Mouse (Mus musculus): Measurements from ENCODE around the gene D630045J12Rik. TPM values are rescaled to one million over a fixed set of nuclear protein-coding genes. Genes with fewer than 3 reads are reported as not detected.

Gene D630045J12Rik
- polyA plus RNA-seq, 1 experiment from 2014 or later, result 19.1 TPM

GRCm38 (mm10) chr6:38122791-38123190, 131.0 kb downstream of the D630045J12Rik start:
- 68% methylated on average over 6 of the region's 6 CpGs for WGBS
- Histone ChIP-seq H3K4me2 (ENCODE audit: low read length) (no peak overlapping the region), H3K27me3 (replicated peaks; ENCODE audit: control insufficient read depth, insufficient read depth, low read length) (no peaks in the 10 kb centered on the region), H3K9me3 (ENCODE audit: control insufficient read depth, low read length) (no peaks in the 10 kb centered on the region), H3K36me3 (ENCODE audit: control insufficient read depth, insufficient read depth) (peaks cover 8% of the 10 kb centered on the region), H3K4me1 (replicated peaks; ENCODE audit: control insufficient read depth, insufficient read depth, low read length) (no peaks in the 10 kb centered on the region), H3K4me3 (replicated peaks; ENCODE audit: low read length) (no peak overlapping the region), H3K27ac (ENCODE audit: low read length) (no peak overlapping the region), H3K9ac (replicated peaks; ENCODE audit: low read depth, low read length) (no peak overlapping the region)
- no peak for ATAC-seq

GRCm38 (mm10) chr6:38121843-38122242, 132.0 kb downstream of the D630045J12Rik start:
- H3K4me2 ChIP-seq (ENCODE audit: low read length), result no peak overlapping the region
- no peak for ATAC-seq
- H3K27me3 ChIP-seq (replicated peaks; ENCODE audit: control insufficient read depth, insufficient read depth, low read length), result no peaks in the 10 kb centered on the region
- peaks cover 6% of the 10 kb centered on the region for H3K36me3 ChIP-seq (ENCODE audit: control insufficient read depth, insufficient read depth)
- H3K4me1 ChIP-seq (replicated peaks; ENCODE audit: control insufficient read depth, insufficient read depth, low read length), result no peaks in the 10 kb centered on the region
- no peak overlapping the region for H3K27ac ChIP-seq (ENCODE audit: low read length)
- H3K9ac ChIP-seq (replicated peaks; ENCODE audit: low read depth, low read length), result no peak overlapping the region
- WGBS, result 90% methylated on average over 5 of the region's 5 CpGs
- H3K4me3 ChIP-seq (replicated peaks; ENCODE audit: low read length), result no peak overlapping the region
- H3K9me3 ChIP-seq (ENCODE audit: control insufficient read depth, low read length), result no peaks in the 10 kb centered on the region

GRCm38 (mm10) chr6:38120681-38121371, 133.0 kb downstream of the D630045J12Rik start:
- Histone ChIP-seq H3K4me1 (replicated peaks; ENCODE audit: control insufficient read depth, insufficient read depth, low read length) (no peaks in the 10 kb centered on the region), H3K4me3 (replicated peaks; ENCODE audit: low read length) (no peak overlapping the region), H3K9ac (replicated peaks; ENCODE audit: low read depth, low read length) (no peak overlapping the region), H3K27me3 (replicated peaks; ENCODE audit: control insufficient read depth, insufficient read depth, low read length) (no peaks in the 10 kb centered on the region), H3K36me3 (ENCODE audit: control insufficient read depth, insufficient read depth) (peaks cover 4% of the 10 kb centered on the region), H3K9me3 (ENCODE audit: control insufficient read depth, low read length) (no peaks in the 10 kb centered on the region), H3K4me2 (ENCODE audit: low read length) (no peak overlapping the region), H3K27ac (ENCODE audit: low read length) (no peak overlapping the region)
- WGBS, result 80% methylated on average over 9 of the region's 9 CpGs
- ATAC-seq, result no peak

GRCm38 (mm10) chr6:38118341-38118740, 135.5 kb downstream of the D630045J12Rik start:
- Histone ChIP-seq H3K27ac (ENCODE audit: low read length) (no peak overlapping the region), H3K4me2 (ENCODE audit: low read length) (no peak overlapping the region), H3K27me3 (replicated peaks; ENCODE audit: control insufficient read depth, insufficient read depth, low read length) (no peaks in the 10 kb centered on the region), H3K9ac (replicated peaks; ENCODE audit: low read depth, low read length) (no peak overlapping the region), H3K4me3 (replicated peaks; ENCODE audit: low read length) (no peak overlapping the region), H3K36me3 (ENCODE audit: control insufficient read depth, insufficient read depth) (no peaks in the 10 kb centered on the region), H3K9me3 (ENCODE audit: control insufficient read depth, low read length) (no peaks in the 10 kb centered on the region), H3K4me1 (replicated peaks; ENCODE audit: control insufficient read depth, insufficient read depth, low read length) (no peaks in the 10 kb centered on the region)
- no peak for ATAC-seq
- 92% methylated on average over 6 of the region's 6 CpGs for WGBS

GRCm38 (mm10) chr6:38116107-38116770, 137.6 kb downstream of the D630045J12Rik start:
- Histone ChIP-seq H3K4me2 (ENCODE audit: low read length) (no peak overlapping the region), H3K4me3 (replicated peaks; ENCODE audit: low read length) (no peak overlapping the region), H3K27ac (ENCODE audit: low read length) (no peak overlapping the region), H3K36me3 (ENCODE audit: control insufficient read depth, insufficient read depth) (no peaks in the 10 kb centered on the region), H3K9ac (replicated peaks; ENCODE audit: low read depth, low read length) (no peak overlapping the region), H3K9me3 (ENCODE audit: control insufficient read depth, low read length) (no peaks in the 10 kb centered on the region), H3K4me1 (replicated peaks; ENCODE audit: control insufficient read depth, insufficient read depth, low read length) (no peaks in the 10 kb centered on the region), H3K27me3 (replicated peaks; ENCODE audit: control insufficient read depth, insufficient read depth, low read length) (no peaks in the 10 kb centered on the region)
- peak; percentile 37; the same call in 1 of the 2 replicates for ATAC-seq
- WGBS, result 54% methylated on average over 4 of the region's 4 CpGs

GRCm38 (mm10) chr6:38110859-38111258, 142.9 kb downstream of the D630045J12Rik start:
- Histone ChIP-seq H3K9ac (replicated peaks; ENCODE audit: low read depth, low read length) (no peak overlapping the region), H3K4me1 (replicated peaks; ENCODE audit: control insufficient read depth, insufficient read depth, low read length) (no peaks in the 10 kb centered on the region), H3K36me3 (ENCODE audit: control insufficient read depth, insufficient read depth) (no peaks in the 10 kb centered on the region), H3K9me3 (ENCODE audit: control insufficient read depth, low read length) (no peaks in the 10 kb centered on the region), H3K4me3 (replicated peaks; ENCODE audit: low read length) (no peak overlapping the region), H3K27ac (ENCODE audit: low read length) (no peak overlapping the region), H3K27me3 (replicated peaks; ENCODE audit: control insufficient read depth, insufficient read depth, low read length) (no peaks in the 10 kb centered on the region), H3K4me2 (ENCODE audit: low read length) (no peak overlapping the region)
- 70% methylated on average over 9 of the region's 9 CpGs for WGBS
- ATAC-seq, result no peak

- H3K4me1 ChIP-seq (replicated peaks; ENCODE audit: control insufficient read depth, insufficient read depth, low read length), result no peaks in the 10 kb centered on the region
- no peaks in the 10 kb centered on the region for H3K36me3 ChIP-seq (ENCODE audit: control insufficient read depth, insufficient read depth)
- H3K9ac ChIP-seq (replicated peaks; ENCODE audit: low read depth, low read length), result no peak overlapping the region
- H3K27ac ChIP-seq (ENCODE audit: low read length), result no peak overlapping the region
- no peaks in the 10 kb centered on the region for H3K9me3 ChIP-seq (ENCODE audit: control insufficient read depth, low read length)
- WGBS, result 17% methylated on average over 9 of the region's 9 CpGs
- H3K4me3 ChIP-seq (replicated peaks; ENCODE audit: low read length), result no peak overlapping the region
- no peak overlapping the region for H3K4me2 ChIP-seq (ENCODE audit: low read length)
- no peaks in the 10 kb centered on the region for H3K27me3 ChIP-seq (replicated peaks; ENCODE audit: control insufficient read depth, insufficient read depth, low read length)
- no peak for ATAC-seq
Measured at GRCm38 (mm10) chr6:38109871-38110270, 143.9 kb downstream of the D630045J12Rik start.

GRCm38 (mm10) chr6:38109160-38109795, 144.5 kb downstream of the D630045J12Rik start, which contains the start of gene Tmem213:
TSS of gene Tmem213 (plus strand) at chr6:38109255.
- Histone ChIP-seq H3K36me3 (ENCODE audit: control insufficient read depth, insufficient read depth) (no peaks in the 10 kb centered on the region), H3K4me3 (replicated peaks; ENCODE audit: low read length) (no peak within 1 kb of the TSS), H3K9me3 (ENCODE audit: control insufficient read depth, low read length) (no peaks in the 10 kb centered on the region), H3K27me3 (replicated peaks; ENCODE audit: control insufficient read depth, insufficient read depth, low read length) (no peaks in the 10 kb centered on the region), H3K4me2 (ENCODE audit: low read length) (no peak within 1 kb of the TSS), H3K4me1 (replicated peaks; ENCODE audit: control insufficient read depth, insufficient read depth, low read length) (no peaks in the 10 kb centered on the region), H3K27ac (ENCODE audit: low read length) (no peak within 1 kb of the TSS), H3K9ac (replicated peaks; ENCODE audit: low read depth, low read length) (no peak within 1 kb of the TSS)
- ATAC-seq, result no peak
- 24% methylated on average over 9 of the region's 9 CpGs for WGBS

GRCm38 (mm10) chr6:38108449-38108848, 145.4 kb downstream of the D630045J12Rik start:
- Histone ChIP-seq H3K4me1 (replicated peaks; ENCODE audit: control insufficient read depth, insufficient read depth, low read length) (no peaks in the 10 kb centered on the region), H3K27me3 (replicated peaks; ENCODE audit: control insufficient read depth, insufficient read depth, low read length) (no peaks in the 10 kb centered on the region), H3K36me3 (ENCODE audit: control insufficient read depth, insufficient read depth) (no peaks in the 10 kb centered on the region), H3K9me3 (ENCODE audit: control insufficient read depth, low read length) (no peaks in the 10 kb centered on the region), H3K4me3 (replicated peaks; ENCODE audit: low read length) (no peak overlapping the region), H3K9ac (replicated peaks; ENCODE audit: low read depth, low read length) (no peak overlapping the region), H3K4me2 (ENCODE audit: low read length) (no peak overlapping the region), H3K27ac (ENCODE audit: low read length) (no peak overlapping the region)
- WGBS, result 91% methylated on average over 5 of the region's 5 CpGs
- no peak for ATAC-seq

Data from forebrain, embryonic 16.5 days (tissue).